Mouse (Mus musculus): Measurements from ENCODE around the gene Wiz.

Wiz gene

DNA sequence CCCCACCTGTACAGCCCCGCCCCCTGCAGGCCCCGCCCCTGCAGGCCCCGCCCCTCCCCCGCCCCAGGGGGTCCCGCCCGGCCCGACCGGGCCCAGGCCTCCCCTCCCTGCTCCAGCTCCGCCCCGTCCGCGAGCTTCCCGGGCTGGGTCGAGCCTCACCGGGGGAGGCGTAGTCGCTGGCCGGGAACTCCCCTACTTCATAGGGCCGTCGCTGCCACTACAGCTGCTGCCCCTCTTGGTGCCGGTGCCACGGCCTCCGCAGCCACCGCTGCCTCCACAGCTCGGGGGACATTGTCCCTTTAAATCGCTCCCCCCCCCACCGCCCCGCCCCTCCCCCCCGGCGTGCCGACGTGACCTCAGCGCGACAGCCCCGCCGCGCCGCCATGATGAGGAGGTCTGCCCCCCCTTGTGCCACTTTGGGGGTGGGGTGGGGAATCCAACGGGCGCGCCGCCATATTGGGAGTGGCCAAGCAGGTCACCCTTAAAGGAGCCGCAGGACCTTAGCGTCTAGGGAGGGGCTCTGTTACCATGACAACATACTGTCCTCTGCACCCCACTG lies at the start of gene Wiz:
Gene Wiz, minus strand, starts transcription at position 339 of the 559 bp plus-strand sequence.
- peak; percentile 95 for DNase-seq

- DNase-seq, result no peak
Observed at GRCm38 (mm10) chr17:32437106-32437505, 47.9 kb upstream of the Wiz start.

DNA sequence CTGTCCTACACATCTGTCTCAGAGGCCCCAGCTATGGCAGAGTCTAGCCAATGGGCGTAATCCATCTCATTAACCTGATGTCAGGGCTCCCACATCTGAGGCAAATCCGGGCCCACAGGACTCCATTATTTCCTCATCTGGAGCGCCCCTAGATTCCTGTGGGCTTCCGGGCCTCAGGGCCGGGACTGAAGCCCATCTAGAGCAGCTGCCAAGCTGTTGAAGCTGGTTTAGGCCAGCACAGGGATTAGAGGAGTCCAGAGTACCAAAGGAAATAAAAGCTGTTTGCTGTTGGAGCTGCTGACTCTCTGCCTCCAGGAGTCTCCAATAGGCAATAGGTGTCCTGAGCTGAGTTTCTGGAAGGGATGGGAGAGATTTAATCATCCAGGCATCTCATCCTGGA lies 45.9 kb upstream of the Wiz start:
- DNase-seq, result peak; percentile 21

DNA sequence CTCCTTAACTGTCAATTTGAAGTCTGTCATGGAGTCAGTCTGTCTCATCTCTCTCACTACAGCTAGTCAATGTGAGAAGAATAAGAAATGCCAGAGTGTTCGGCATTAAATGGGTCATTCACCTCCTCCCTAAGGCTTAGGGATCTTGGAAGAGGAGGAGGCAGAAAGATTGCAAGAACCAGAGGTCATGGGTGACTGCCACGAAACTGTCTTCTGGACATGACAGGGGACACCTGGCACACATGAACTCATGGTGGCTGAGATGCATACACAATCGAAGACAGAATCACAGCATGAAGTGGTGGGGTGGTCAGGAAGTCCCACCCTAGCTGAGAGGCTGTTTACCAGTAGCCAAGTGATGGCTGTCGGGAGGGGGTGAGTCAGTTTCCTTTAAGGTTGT lies 45.1 kb upstream of the Wiz start:
- DNase-seq, result no peak

DNA sequence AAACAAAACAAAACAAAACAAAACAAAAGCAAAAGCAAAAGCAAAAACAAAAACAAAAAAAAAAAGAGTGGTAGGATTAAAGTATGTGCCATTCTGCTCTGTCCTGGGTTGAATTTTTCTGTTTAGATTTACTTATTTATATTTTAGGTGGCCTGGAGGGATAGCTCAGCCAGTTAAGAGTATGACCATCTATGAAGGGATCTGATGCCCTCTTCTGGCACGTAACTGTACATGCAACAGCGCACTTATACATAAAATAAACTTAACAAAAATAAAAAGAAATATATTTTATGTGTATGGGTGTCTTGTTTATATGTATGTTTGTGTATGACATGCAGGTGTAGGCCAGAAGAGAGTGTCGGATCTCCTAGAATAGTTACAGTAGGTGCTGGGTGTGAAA lies 42.7 kb upstream of the Wiz start:
- no peak for DNase-seq

DNA sequence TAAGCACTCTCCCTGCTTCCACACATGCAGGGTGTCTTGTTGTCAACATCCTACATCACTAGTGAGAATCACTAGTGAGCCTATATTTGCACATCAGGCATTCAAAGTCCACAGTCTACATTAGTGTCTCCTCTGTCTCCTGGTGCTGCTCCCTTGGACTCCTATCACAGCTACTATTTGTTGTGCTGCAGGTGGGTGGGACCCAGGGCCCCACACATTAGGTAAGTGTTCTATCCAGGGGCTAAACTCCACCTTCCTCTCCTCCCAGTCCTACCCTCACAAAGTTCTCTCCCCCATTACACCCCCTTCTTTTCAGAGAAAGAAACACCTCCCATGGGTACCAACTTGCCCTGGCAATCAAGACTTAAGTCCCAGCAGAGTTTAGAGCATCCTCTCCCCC lies 37.4 kb upstream of the Wiz start:
- no peak for DNase-seq

DNA sequence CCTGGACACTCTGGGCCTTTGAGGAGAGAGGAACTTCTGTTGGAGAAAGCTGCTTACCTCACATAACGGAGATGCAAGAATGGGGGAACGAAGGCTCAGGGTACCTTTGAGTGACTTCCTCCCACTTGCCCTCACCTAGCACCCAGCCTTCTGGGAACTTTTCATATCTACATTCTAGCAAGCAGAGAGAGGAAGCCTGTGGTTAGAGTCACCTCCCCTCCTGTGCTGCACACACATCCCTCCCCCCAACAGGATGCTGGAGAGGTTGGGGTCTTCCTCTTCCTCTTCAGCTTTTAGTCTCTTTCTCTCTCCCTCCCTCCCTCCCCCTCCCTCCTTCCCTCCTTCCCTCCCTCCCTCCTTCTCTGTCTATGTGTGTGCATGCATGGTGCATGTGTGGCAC lies 34.8 kb upstream of the Wiz start, which contains the start of gene Pglyrp2:
Gene Pglyrp2, minus strand, starts transcription at position 134 of the 400 bp plus-strand sequence.
- DNase-seq, result no peak

- DNase-seq, result no peak
Observed at GRCm38 (mm10) chr17:32420781-32421180, 31.5 kb upstream of the Wiz start.

DNA sequence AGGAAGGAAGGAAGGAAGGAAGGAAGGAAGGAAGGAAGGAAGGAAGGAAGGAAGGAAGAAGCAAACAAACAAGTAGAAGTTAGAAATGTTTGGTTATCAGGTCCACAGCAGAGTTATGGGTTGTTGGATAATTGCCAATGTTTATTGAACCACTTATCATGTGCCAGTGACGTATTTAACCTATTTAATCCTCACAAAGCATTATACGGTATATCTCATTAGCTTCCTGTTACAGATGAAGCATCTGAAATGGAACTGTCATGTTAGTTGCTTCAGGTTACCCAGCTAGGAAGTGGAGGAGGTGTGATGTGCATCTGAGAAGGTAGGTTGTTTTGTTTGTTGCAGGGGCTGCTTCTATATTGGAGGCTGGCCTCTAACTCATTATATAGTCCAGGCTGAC lies 30.8 kb upstream of the Wiz start:
- DNase-seq, result no peak

DNA sequence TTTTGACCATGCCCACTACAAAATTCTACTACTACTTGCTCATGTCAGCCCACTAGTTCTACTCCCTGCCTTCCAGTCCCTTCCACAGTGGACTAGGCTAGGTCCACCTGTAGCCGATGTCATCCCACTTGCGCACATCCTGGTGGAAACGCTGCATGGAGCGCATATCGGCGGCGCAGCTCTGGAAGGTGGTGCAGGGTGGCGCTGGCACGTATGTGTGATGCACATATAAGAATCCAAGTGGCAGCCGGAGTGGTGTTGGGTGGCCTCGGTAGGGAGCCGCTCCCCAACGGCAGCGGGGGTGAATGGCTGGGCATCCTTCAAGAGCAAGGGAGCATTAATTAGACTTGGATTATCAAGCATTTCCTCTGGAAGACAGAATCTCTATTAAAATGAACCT lies 27.5 kb upstream of the Wiz start:
- DNase-seq, result no peak

DNA sequence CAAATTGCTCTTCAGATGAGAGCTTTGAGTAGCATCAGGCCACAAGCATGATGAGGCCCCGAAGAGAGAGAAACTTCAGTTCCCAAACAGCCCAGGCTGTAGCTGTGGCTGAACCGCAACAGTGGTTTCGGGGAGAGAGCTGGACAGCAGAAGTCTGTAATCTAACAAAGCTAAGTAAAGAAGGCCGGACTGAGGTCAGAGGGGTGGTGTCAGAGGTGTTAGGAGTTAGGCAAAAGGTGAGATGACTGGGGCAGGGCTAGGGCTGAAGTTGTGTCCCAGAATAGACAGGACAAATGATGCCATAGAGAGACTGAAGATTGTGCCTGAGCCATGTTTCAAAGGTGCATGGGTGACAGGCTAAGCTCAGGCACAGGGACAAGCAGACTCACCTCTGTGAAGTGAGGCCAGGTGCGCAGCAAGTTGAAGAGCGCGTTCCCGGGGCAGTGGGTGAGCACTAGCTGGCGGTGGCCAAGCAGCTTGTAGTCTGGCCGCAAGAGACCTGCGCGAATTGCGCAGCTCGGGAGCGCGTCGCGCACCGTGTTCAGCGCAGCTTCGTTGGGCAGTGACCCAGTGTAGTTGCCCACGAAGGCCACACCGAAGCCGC lies 26.3 kb upstream of the Wiz start:
- no peak for DNase-seq

DNA sequence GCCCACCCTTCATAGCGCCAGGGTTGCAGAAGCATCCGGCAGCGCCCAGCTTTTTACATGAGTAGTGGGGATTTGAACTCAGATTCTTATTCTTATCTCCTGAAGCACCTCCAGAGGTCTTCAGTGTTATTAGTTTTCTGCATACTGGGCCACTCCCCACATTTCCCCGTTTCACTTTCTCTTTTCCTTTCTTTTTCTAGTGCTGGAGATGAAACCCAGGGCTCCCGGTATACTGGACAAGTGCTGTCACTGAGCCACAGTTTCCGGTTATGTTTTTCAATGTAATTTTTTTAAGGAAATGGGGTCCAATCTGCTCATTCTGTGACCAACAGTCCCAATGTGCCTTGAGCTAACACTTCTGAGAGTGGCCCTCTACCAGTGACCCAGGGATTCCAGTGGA lies 22.7 kb upstream of the Wiz start:
- DNase-seq, result no peak

- no peak for DNase-seq
Observed at GRCm38 (mm10) chr17:32403417-32403816, 14.2 kb upstream of the Wiz start, which contains the start of gene Rasal3. Rasal3 (minus strand) TSS chr17:32403583.

GRCm38 (mm10) chr17:32402779-32403157 lies 13.5 kb upstream of the Wiz start:
- DNase-seq, result no peak

DNA sequence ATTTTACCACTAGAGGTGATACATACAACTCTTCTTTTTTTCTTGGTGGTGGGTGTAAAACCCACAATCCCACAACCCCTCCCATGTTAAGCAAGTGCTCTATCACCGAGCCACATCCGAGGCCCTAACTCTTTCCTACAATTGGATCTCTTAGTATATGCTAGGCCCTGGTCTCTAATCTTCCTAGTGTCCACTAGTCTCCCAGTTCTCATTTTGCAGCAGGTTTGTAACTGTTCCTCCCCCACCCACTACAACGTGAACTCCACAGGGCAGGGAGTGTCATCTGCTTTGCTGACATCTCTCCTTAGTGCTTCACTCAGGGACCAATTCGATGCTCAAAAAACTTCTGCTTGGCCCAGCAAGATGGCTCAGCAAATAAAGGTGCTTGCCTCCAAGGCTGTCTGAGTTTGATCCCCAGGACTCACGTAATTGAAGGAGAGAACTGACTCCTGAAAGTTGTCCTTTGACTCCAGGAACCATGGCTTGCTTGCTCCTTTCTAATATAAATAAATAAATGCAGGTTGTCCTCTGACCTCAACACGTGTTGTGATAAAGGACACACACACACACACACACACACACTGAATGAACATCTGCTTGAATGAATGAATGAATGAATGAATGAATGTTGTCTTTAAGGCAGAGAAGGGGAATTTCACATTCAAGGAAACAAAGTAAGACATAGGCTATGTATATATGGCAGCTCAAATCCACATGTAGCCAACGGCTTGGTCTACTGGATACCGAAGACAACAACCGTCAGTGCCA lies 13.0 kb upstream of the Wiz start:
- DNase-seq, result no peak

DNA sequence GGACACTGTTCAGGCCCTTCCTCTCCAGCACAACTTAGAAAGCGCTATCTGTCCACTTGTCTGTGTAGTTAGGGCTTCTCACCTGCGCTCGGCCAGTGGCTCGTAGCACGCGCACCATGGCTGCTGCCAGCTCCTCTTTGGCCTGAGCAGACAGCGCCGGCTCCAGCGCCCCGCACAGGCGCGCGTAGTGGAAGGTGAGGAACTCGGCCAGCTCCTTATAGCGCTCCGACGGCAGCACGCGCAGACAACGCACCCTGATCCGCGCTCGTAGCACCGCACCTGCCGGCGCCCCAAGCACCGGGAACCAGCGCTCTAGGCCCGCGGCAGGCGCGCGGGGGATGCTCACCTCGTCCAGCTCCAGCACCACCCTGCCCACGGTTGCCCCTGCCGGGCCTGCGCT lies 7.0 kb upstream of the Wiz start:
- no peak for DNase-seq

- no peak for DNase-seq
Observed at GRCm38 (mm10) chr17:32393944-32394343, 4.7 kb upstream of the Wiz start.

DNA sequence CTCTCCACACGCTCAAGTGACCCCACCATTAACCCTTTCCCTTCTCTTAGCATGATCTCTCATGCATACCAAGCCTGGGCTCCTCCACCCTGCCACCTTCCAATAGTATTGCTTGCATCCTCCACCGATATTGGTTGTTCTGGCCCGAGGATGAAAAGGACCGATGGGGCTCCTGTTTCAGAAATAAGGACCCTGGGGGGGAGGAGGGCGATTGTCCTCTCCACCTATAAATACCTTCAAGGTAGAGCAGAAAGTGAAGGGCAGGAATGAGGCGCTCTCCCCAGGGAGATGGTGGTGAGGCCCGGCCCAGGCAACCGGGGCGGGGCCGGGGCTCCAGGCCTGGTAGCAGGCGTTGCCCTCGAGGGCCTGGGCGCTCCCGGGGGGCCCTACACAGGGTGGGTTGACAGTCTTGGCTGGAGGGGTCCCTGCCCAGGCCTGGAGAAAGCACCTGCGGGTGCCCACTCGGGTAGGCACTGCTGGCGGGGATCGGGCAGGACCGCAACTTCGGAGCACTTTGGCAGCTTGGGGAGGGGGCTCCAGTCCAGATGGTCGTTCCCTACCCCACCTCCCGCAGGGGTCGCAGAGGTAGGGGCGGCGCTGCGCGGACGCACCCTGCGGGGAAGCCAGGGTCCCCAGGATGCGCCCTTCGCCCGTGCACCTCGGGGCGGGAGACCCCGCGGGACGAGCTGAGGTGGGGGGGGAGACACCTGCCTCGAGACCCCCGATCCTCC lies 704 bp downstream of the Wiz start:
- DNase-seq, result peak; percentile 43

- no peak for DNase-seq
Observed at GRCm38 (mm10) chr17:32387986-32388369, 1.3 kb downstream of the Wiz start.

GRCm38 (mm10) chr17:32386659-32387432 lies 2.4 kb downstream of the Wiz start:
- DNase-seq, result peak; percentile 47

DNA sequence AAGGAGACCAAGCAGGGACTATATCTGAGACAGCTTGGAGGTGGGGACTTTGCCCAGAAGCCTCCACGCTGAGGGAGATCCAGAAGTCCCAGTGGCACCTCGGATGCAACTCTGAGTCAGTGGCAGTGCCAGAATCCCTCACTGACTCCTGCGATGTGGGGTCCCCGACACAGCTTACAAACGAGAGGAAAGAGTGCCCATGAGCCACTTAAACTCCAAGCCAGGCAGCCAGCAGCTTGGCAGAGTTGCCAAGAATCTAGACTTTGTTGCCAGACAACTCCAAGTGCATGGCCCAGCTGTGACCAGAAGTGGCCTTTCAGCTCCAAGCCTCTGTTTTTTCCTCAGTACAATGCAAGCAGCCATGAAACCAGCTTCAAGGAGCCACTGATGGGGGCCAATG lies 5.6 kb downstream of the Wiz start:
- DNase-seq, result no peak

GRCm38 (mm10) chr17:32382576-32382975 lies 6.7 kb downstream of the Wiz start:
- DNase-seq, result no peak

GRCm38 (mm10) chr17:32378786-32379185 lies 10.5 kb downstream of the Wiz start:
- no peak for DNase-seq
